Mouse (Mus musculus) stomach, postnatal 0 days (tissue): Measurements from ENCODE around the gene Lsm2.
"Not testable (repeated sequence)": the region's sequence is repeated elsewhere in the genome, so short reads cannot be mapped to it uniquely, and the experiment has no call there.

Experiments used
- CTCF ChIP-seq: IDR thresholded peaks from 2 replicates; pipeline ENCODE4 v1.5.1; 2016; ENCODE audit warnings: antibody characterized with exemption, low read depth, mild to moderate bottlenecking, moderate library complexity
- EP300 ChIP-seq: optimal IDR thresholded peaks from 2 replicates; pipeline ENCODE3; 2016; ENCODE audit warnings: antibody characterized with exemption

DNA sequence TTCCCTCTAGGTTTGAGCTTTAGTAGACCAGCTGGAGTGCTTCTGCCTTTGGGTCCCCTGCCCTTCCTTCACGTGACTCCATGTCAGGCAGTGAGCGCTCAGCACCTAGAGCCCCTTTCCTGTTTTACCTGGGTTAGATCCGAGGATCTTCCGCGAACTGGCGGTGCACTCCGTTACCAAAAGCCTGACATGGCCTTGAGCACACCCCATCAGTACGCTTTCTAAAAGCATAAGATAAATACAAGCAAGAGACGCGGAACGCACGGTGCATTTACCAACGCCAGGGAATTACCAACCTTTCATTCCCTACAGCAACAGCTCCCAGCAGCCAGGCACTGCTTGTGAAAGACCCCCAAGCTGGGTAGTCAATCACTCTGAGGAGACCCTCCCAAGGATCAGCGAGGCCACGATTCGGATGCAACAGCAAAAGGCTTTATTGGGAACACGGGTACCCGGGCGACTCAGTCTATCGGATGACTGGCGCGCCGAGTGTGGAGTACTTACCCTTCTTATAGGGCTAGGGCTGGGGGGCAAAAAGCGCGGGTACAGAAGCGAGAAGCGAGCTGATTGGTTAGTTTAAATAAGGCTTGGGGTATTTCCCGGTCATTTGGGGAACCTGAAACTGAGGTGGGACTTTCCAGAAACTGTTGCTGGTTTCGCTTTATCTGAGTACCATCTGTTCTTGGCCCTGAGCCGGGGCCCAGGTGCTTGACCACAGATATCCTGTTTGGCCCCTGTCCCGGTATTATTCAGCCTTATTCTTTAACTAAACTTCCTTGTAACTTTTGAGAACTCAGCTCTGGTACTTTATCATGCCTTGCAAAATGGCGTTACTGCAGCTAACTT lies 18.4 kb downstream of the Lsm2 start:
- TF ChIP-seq CTCF, EP300: not testable (repeated sequence)
